Mouse (Mus musculus): Measurements from ENCODE around the gene Mzt1.

The Mzt1 gene

GRCm38 (mm10) chr14:99046031-99046781 is at the start of gene Mzt1, which contains the start of gene Bora:
Mzt1 (minus strand) TSS chr14:99046134.
Bora (plus strand) TSS chr14:99046222.
- TF ChIP-seq GATA4 (IDR thresholded peaks at IDR 0.05; ENCODE audit: insufficient replicate concordance, low read length), result no peak

- TF ChIP-seq GATA4 (IDR thresholded peaks at IDR 0.05; ENCODE audit: insufficient replicate concordance, low read length), result no peak
Observed at GRCm38 (mm10) chr14:99088947-99089346, 43.0 kb upstream of the Mzt1 start.

- TF ChIP-seq GATA4 (IDR thresholded peaks at IDR 0.05; ENCODE audit: insufficient replicate concordance, low read length), result no peak
Observed at GRCm38 (mm10) chr14:99071146-99071545, 25.2 kb upstream of the Mzt1 start.

- no peak for TF ChIP-seq GATA4 (IDR thresholded peaks at IDR 0.05; ENCODE audit: insufficient replicate concordance, low read length)
Observed at GRCm38 (mm10) chr14:99063091-99063490, 17.2 kb upstream of the Mzt1 start.

GRCm38 (mm10) chr14:99060616-99061015 is 14.7 kb upstream of the Mzt1 start:
- no peak for TF ChIP-seq GATA4 (IDR thresholded peaks at IDR 0.05; ENCODE audit: insufficient replicate concordance, low read length)

- TF ChIP-seq GATA4 (IDR thresholded peaks at IDR 0.05; ENCODE audit: insufficient replicate concordance, low read length), result no peak
Observed at GRCm38 (mm10) chr14:99058959-99059586, 13.1 kb upstream of the Mzt1 start.

GRCm38 (mm10) chr14:99046782-99047181 is 848 bp upstream of the Mzt1 start:
- TF ChIP-seq GATA4 (IDR thresholded peaks at IDR 0.05; ENCODE audit: insufficient replicate concordance, low read length), result no peak

GRCm38 (mm10) chr14:99045378-99046030 is 430 bp downstream of the Mzt1 start:
- TF ChIP-seq GATA4 (IDR thresholded peaks at IDR 0.05; ENCODE audit: insufficient replicate concordance, low read length), result no peak

- no peak for TF ChIP-seq GATA4 (IDR thresholded peaks at IDR 0.05; ENCODE audit: insufficient replicate concordance, low read length)
Observed at GRCm38 (mm10) chr14:99044718-99045117, 1.2 kb downstream of the Mzt1 start.

- TF ChIP-seq GATA4 (IDR thresholded peaks at IDR 0.05; ENCODE audit: insufficient replicate concordance, low read length), result no peak
Observed at GRCm38 (mm10) chr14:99044096-99044495, 1.8 kb downstream of the Mzt1 start.

- no peak for TF ChIP-seq GATA4 (IDR thresholded peaks at IDR 0.05; ENCODE audit: insufficient replicate concordance, low read length)
Observed at GRCm38 (mm10) chr14:99043499-99043898, 2.4 kb downstream of the Mzt1 start.

GRCm38 (mm10) chr14:99041416-99041815 is 4.5 kb downstream of the Mzt1 start:
- TF ChIP-seq GATA4 (IDR thresholded peaks at IDR 0.05; ENCODE audit: insufficient replicate concordance, low read length), result no peak

GRCm38 (mm10) chr14:99037703-99038102 is 8.2 kb downstream of the Mzt1 start:
- TF ChIP-seq GATA4 (IDR thresholded peaks at IDR 0.05; ENCODE audit: insufficient replicate concordance, low read length), result no peak

GRCm38 (mm10) chr14:99036039-99036438 is 9.9 kb downstream of the Mzt1 start:
- no peak for TF ChIP-seq GATA4 (IDR thresholded peaks at IDR 0.05; ENCODE audit: insufficient replicate concordance, low read length)

GRCm38 (mm10) chr14:99032596-99032995 is 13.3 kb downstream of the Mzt1 start:
- no peak for TF ChIP-seq GATA4 (IDR thresholded peaks at IDR 0.05; ENCODE audit: insufficient replicate concordance, low read length)

GRCm38 (mm10) chr14:99031337-99031873 is 14.5 kb downstream of the Mzt1 start:
- TF ChIP-seq GATA4 (IDR thresholded peaks at IDR 0.05; ENCODE audit: insufficient replicate concordance, low read length), result no peak
